Mouse (Mus musculus): Measurements from ENCODE around the gene Pilra. TPM values are rescaled to one million over a fixed set of nuclear protein-coding genes. Genes with fewer than 3 reads are reported as not detected.
A peak's percentile ranks its signal among the peaks of the same experiment; 100 is the strongest.

Pilra gene
- total RNA-seq, 2 experiments from 2014 or later, result 0.91 to 1.0 TPM

DNA sequence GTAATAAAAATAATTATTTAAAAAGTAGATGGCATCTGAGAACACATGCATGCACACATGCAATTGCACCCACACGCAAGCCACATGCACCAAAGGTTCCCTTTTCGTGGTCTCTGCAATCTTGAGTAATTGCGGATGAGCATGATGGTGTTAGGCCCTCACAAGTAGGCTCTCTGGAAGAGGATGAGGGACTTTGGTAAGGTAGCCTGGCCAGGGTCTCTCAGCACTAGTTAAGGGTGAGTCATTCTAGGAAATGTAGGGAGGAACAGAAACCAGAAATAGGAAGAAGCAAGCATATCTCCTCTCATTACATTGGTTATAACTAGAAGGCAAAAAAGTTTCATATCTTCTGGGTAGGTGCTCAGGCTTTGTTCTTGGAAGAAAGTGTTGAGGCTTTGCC is 11.1 kb downstream of the Pilra start:
- no peak for DNase-seq
- intact Hi-C loops (cut with DNase I), result no loop called here

DNA sequence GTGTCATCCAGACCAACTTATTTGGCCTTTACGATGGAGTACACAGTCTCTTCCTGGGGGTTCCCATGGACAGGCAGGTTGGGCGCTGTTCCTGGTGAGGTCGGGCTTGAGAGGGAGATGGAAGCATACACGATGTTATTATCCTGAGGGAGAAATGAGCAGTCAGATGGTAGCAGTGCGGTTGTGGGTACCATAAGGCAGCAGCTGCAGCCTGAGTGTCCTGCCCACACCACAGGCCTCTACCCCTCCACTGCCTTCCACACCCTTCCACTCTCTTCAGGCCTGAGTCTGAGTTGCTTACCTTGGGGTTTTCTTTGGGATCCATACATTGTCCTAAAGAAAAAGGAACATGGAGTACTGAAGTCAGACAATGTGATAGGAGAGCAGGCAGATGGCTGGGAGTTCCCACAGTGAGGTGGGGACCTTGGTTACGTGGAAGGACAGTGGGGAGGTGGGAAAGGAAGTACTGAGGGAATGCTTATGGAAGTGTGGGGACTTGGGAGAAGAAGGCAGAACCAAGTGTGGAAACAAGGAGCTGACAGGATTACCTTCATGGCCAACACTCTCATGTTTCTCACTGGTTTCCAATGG is 12.5 kb downstream of the Pilra start:
- intact Hi-C loops (cut with DNase I), result no loop called here
- DNase-seq, result no peak

- intact Hi-C loops (cut with DNase I), result no loop called here
- peak; percentile 7 for DNase-seq
Observed at GRCm38 (mm10) chr5:137822602-137823001, 13.5 kb downstream of the Pilra start.

DNA sequence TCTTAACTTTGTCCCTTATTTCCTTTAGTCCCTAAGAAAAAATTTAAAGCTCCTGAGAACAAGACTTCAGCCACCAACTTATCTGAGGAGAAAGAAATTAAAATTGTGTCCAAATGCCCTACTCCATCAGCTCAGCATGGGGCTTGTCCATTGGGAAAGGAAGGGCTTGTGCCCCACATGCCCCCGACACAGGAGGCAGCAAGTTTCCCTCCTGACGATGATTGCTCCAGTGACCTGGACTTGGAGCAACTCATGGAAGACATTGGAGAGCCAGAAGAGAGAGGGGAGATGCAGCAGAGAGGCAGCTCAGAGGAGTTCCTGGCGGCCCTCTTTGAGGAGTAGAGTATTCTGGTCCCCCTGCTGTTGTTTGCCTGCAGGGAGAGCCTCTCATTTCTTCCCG is 14.0 kb downstream of the Pilra start:
- intact Hi-C loops (cut with DNase I), result no loop called here
- no peak for DNase-seq

- intact Hi-C loops (cut with DNase I), result no loop called here
- DNase-seq, result no peak
Observed at GRCm38 (mm10) chr5:137817466-137818222, 18.4 kb downstream of the Pilra start.

- DNase-seq, result no peak
- intact Hi-C loops (cut with DNase I), result no loop called here
Observed at GRCm38 (mm10) chr5:137808316-137808715, 27.8 kb downstream of the Pilra start.

GRCm38 (mm10) chr5:137806158-137806557 is 29.9 kb downstream of the Pilra start:
- intact Hi-C loops (cut with DNase I), result no loop called here
- no peak for DNase-seq

DNA sequence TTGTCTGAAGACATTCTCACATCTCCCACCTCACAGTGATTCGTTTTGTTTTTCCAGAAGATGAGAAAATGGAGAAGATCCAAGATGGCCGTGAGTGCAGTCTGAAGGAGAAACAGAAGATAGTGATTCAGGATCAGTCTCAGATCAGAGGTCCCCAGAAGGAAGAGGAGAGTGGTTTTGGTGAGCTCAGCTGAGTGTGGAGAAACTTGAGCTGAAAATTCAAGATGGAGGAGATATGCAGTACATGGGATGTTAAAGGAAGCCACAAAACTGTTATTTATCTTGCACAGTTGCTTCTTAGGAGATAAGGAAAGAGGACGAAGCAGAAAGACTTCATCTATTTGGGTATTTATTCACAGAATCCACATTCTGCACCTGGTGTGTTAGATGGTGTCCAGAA is 35.2 kb downstream of the Pilra start:
- DNase-seq, result no peak
- intact Hi-C loops (cut with DNase I), result no loop called here

DNA sequence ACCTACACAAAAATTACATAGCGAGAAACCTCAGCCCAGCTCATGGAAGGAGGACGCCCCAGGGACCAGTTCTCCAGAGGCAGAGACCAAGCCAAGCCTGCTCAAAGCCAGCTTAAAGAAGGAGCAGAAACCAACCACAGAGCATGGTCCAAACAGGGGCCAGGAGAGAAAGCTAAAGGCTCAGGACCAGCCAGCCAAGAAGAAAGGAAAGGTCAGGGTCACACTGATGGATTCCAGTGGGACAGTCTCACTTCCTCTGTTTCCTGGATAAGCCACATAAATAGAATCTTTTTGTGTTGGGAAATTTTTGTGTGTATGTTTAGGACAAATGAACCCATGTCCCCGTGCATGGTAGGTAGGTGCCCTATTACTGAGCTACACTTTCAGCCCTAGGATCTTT is 39.5 kb downstream of the Pilra start:
- intact Hi-C loops (cut with DNase I), result no loop called here
- no peak for DNase-seq

DNA sequence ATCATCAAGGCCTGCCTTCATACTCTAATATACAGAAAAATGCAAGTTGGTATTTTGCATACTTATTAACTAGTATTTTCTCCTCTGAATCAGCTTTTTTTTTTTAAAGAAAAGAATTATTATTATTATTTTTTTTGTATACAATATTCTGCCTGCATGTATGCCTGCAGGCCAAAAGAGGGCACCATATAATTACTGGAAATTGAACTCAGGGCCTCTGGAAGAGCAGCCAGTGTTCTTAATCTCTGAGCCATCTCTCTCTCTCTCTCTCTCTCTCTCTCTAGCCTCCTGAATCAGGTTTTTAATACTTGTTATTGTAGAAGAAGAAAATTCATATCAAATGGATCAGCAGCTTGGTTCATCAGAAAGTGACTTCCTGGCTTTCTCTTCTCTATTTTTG is 44.5 kb downstream of the Pilra start:
- no peak for DNase-seq
- intact Hi-C loops (cut with DNase I), result loop anchor here (5.0 kb wide), 1 partner anchor 96 kb away; no protein-coding TSS in a partner anchor

DNA sequence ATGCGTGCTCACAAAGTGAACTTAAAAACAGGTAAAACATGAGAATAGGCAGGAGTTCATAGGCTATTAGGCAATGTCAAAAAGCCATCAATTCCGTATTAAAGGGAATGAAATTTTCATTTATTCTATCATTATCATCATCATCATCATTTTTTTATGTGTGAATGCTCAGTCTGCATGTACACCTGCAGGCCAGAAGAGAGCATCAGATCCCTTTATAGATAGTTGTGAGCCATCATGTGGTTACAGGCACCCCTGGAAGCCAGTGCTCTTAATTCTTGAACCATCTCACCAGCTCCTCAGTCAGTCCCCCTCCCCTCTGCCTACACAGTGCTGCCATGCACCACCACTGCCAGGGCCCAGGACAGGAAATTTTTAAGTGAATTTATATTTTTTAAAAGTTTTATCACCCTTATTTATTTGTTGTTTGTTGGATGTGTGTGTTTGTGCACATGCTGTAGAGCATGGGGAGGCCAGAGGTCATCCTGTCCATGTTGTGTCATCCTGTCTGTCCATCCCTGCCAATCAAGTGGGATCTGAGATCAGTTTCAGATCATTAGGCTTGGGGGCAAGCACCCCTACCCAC is 47.0 kb downstream of the Pilra start:
- no peak for DNase-seq
- intact Hi-C loops (cut with DNase I), result no loop called here

DNA sequence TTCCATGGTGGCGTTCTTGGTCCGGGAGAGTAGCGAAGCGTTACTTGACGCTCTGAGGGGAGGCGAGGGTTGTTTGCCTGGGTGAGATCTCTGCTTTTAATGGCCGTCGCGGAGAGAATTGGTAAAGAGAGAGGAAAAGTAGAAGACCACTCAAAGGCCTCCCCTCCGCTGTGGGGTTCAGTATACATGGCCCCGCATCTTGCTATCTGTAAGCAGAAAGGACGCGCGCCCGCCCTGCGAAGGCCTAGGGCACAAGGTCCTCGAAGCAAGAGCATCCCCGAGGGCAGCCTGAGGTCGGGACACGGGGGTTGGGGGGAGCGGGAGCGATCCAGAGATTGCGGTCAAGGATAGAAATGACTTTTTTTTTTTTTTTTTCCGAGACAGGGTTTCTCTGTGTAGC is 47.9 kb downstream of the Pilra start:
- intact Hi-C loops (cut with DNase I), result no loop called here
- DNase-seq, result peak; percentile 22

DNA sequence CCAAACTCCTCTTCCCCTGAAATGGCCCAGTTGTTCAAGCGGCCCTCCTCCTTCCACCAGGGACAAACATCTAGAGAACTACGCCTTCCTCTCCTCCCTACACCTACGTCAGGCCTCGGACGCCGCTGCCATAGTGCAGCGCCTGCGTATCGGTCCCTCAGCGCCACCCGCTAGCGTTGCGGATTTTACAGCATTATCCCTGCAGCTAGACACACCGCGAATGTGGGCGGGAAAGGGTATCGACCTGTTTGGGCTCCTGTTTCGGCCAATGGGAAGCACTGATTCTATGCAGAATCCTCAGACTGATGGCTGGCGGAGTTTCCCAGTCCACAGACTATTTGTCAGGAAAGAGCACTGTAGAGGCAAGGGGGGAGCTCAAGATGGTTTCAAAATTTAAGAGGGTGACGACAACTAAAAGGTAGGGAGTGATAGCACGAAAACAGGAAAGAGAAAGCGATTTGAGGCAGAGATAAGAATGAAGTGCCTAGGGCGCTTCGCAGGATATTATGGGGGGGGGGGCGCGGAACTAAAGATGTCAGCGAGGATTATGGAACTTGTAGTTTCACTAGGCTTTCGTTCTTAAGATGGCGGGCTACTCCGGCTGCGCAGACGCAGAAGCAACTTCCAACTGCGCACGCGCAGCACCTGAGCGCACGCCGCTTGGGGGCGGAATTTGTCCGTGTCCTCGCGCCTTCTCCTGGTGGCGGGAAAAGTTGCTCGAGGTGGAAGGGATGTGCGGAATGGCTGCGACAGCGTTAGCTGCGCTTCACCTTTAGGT is 48.7 kb downstream of the Pilra start, which contains the start of the genes Mepce and Zcwpw1:
Gene Mepce (minus strand): TSS at position 505 of the 778 bp plus-strand sequence.
Gene Zcwpw1 (plus strand): TSS at position 648 of the 778 bp plus-strand sequence.
- DNase-seq, result peak; percentile 97
- intact Hi-C loops (cut with DNase I), result no loop called here

DNA sequence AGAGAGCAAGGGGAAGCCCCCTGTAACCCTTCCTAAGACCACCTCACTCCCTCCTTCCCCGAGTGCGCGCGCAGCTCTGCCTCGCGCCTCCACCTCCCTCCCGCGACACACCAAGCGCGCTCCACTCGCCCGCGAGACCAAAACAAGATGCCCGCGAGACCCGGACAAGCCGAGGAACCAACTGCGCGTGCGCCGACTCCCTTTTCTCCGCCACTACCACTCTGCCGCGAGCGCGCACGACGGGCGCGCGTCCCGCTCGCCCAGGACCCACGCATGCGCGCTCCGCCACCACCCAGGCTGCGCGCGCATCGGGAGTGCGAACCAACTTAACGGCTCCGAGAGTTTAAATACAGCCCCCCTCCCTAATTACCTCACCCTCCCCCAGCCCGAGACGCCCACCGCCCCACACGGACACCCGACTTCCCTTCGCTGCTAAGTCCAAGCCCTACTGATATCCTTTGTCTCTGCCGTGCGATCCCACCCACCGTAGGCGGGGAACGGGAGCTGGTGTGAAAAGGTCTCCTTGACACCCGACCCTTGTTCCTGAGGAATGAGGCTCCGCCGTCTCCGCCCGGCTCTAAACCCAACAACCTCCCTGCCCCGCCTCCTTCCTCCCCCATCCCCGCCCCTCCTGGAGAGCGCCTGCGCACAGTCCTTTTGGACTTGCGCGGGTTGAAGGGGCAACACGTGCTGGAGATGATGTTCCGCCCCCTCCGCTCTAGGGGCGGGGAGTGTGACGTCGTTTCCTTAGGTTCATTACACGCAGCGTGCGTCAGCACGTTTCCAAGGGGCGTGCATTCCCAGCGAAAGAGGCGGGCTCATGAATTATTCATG is 49.8 kb downstream of the Pilra start:
- intact Hi-C loops (cut with DNase I), result no loop called here
- peak; percentile 100 for DNase-seq

- no peak for DNase-seq
- intact Hi-C loops (cut with DNase I), result no loop called here
Observed at GRCm38 (mm10) chr5:137785164-137786031, 50.7 kb downstream of the Pilra start.

GRCm38 (mm10) chr5:137784546-137784945 is 51.5 kb downstream of the Pilra start:
- intact Hi-C loops (cut with DNase I), result no loop called here
- DNase-seq, result no peak

GRCm38 (mm10) chr5:137783901-137784540 is 52.1 kb downstream of the Pilra start:
- no peak for DNase-seq
- intact Hi-C loops (cut with DNase I), result no loop called here

GRCm38 (mm10) chr5:137782776-137783522 is 53.1 kb downstream of the Pilra start:
- intact Hi-C loops (cut with DNase I), result no loop called here

More at GRCm38 (mm10) chr5:137782776-137783522, 53.1 kb downstream of the Pilra start:
- DNase-seq, result no peak
